Mouse (Mus musculus): Measurements from ENCODE around the gene Thnsl2. TPM values are rescaled to one million over a fixed set of nuclear protein-coding genes. Genes with fewer than 3 reads are reported as not detected.

Gene Thnsl2
- 1 to 10 TPM; 4.1 to 4.3 TPM for total RNA-seq (2021)

DNA sequence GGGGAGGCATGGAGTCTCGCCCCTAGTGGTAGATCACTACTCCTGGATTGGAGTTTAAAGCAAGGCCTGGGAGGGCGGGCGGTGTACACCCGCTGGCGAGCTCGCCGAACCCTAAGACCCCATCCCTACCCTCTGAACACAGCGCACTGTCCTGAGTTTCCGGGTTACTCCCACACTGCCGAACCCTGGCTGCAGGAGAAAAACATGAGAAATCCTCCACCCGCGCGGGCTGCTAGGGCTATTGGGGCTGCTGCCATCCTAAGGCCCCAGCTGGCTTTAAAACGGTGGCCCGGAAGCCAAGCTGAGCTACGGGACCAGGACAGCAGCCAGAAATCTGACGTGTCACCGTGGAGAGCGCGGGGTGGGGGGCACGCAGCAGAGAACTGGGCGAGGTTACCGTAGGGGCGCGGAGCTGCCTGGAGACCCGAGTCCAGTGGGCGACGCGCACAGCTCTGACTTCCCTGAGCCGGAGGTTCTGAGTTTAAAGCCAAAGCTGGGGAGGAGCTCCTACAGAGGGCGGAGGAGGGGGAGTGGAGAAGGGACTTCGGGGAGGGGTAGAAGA lies at the start of gene Thnsl2:
Gene Thnsl2, minus strand, starts transcription at position 546 of the 562 bp plus-strand sequence.
- intact Hi-C loops (cut with DNase I) = no loop called here

DNA sequence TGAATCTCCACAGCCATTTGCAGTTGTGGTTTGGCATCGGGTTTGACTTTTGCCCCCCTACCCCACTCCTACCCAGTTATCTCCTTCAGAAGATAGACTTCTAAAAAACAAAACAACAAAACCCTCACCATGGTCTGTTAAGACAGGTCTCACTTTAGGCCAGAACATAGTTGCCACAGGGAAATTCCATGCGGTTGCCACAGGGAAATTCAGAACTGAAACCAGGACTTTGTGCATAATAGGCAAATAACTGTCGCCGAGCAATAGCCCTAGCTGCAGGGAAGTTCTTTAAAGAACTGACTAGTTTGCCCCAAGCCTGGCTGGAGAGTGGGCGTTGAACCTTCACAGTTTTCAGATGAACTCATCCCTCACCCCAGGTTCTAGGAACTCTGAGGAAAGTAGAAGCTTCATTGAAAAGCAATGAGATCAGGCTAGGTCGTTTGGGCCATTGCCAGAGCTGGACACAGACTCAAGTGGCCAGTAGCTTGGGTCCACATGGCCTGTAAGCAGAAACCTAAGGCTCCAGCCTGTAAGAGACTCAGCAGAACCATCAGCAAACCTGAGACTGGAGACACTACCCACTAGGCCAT lies 49.0 kb upstream of the Thnsl2 start:
- no peak for DNase-seq (ENCODE audit: low spot score in 2 of 2)
- intact Hi-C loops (cut with DNase I) = no loop called here

More for the DNA sequence above, at the start of gene Thnsl2:
- DNase-seq (ENCODE audit: low spot score in 2 of 2) = peak; percentile 63 to 68

DNA sequence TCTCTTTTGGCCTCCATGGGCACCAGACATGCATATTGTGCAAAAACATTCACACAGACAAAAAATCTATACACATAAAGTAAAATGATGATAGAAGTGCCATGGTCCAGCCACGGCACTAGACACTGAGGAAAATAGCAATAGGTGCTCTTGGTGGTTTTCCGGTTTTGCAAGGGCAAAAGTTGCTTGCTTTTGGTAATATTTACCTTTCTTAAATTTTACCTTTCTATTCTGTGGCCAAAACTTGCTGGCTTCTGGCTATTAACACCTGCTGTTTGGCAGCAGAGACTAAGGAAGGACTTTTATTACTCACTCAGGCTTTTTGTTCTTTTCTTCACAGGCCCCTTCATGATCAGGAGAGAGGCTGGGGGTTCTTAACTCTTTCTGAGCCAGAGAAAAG lies 46.3 kb upstream of the Thnsl2 start:
- DNase-seq (ENCODE audit: low spot score in 2 of 2) = no peak
- intact Hi-C loops (cut with DNase I) = no loop called here

DNA sequence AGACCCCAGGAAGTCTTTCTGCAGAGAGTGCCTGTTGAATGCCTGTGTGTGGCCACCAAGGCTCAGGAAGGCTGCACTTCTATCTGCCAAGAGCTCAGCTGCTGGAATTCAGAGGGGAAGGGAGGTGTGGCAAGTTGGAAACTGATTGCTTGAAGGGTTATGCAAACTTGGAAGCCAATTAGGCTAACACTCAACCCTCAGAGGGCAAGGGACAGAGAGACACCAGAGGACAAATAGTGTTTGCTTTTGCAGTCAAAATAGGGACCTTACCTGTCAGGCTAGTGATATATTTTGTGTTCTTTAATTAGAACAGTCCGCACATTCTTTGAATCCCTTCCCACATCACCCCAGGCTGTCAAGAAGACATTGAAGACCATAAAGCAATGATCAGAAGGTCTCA lies 45.3 kb upstream of the Thnsl2 start:
- DNase-seq (ENCODE audit: low spot score in 2 of 2) = no peak
- intact Hi-C loops (cut with DNase I) = no loop called here

DNA sequence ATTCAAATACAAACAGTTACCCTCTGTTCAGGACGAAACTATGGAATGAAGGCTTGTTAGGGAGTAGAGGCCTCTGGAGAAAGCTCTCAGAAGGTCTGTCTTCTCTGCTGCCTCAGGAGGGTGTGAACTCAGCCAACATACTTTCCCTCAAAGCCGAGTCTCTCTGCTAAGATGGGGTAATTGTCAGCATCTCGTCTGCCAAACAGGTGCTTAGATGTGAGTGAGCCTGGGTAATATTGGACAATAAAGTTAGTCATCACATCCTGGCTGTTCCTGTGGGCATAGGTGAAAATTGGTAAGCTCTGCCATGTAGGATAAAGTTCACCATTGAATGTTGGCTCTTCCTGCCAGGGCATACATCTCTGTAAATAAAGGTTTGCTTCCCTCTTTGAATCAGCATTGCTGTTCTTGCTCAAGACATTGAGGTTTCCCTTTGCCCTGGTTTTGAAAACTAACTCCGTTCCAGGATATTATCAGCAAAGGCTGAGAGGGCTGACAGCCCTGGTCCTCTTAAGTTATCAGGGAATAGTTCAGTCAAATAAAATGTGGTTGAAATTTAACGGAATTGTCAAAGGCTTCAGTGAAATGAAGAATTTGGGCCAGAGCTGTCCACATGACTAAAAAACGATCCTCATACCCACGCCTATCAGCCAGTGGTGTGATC lies 40.8 kb upstream of the Thnsl2 start:
- no peak for DNase-seq (ENCODE audit: low spot score in 2 of 2)
- intact Hi-C loops (cut with DNase I) = no loop called here

DNA sequence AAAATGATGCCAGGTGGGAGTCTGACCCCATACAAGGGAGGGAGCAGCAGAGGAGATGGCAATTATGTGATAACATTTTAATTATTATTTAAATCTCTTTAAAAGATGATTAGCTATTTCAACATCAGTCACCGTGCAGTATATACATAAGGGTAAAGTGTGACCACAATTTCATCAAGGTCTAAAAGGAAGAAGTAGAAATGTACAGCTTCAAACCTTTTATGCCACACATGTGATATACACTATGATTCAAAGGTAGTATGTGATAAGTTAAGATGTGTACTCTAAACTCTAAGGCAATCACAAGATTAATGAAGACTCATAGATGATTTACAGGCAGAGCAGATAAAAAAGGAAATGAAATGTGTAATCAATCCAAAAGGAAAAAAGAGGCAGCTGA lies 36.4 kb upstream of the Thnsl2 start:
- DNase-seq (ENCODE audit: low spot score in 2 of 2) = no peak
- intact Hi-C loops (cut with DNase I) = no loop called here

DNA sequence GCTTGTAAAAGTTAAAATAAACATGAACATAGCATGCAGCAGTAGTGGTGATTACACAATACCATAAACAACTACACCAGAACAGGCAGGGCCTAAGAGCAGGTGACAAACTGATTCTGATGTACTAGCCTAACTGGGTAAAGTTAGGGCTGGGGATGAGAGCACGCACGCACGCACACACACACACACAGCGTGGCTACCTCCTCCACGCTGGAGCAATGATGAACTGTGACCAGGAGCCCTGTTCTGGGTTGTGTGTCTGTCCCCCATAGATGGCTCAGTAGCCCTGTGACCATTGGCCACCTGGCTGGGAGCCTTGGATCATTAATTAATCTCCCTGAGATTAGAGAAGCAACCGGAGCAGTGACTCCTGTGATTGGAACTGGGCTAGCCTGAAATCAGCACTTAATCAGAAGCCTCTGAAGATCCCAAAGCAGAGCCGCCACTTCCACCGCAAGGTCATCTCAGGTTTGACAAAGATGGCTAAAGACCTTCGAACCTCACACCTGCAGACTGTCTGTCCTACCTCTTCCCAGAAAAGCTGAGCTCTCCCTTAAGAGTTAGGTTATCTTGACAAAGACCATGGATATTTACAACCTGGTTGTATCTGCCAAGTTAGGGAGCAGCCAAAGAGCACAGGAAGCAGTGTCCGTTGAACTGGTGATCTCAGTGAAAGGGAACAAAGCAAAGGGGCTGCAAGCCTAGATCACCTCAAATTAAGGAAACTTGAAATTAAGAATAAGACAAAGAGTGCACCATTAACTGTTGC lies 28.8 kb upstream of the Thnsl2 start:
- intact Hi-C loops (cut with DNase I) = no loop called here
- DNase-seq (ENCODE audit: low spot score in 2 of 2) = no peak

DNA sequence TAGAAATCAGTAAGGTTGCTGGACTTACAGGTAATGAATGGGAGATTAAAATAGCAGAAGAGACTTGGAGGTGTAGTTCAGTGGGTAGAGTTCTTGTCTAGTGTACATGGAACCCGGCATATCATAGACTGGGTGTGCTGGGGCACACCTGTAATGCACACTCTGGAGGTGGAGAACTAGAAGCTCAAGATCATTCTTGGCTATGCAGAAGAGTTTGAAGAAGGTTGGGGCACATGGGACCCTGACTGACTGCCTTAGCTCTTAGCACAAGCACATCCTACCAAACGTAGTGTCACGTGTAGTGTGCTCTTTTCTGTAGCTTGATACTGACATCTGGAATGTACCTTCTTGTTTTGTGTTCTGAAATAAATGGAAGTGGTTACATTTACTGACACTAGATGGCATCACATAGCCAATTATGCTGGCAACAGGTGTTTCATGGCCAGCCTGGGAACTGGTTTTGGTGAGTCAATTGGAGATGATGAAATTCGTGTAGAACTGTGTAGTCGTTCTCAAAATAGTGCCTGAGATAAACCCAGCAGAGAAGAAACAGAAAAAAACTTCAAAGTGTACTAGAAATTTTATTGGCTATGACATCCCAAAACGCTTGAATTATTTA lies 22.4 kb upstream of the Thnsl2 start:
- no peak for DNase-seq (ENCODE audit: low spot score in 2 of 2)

DNA sequence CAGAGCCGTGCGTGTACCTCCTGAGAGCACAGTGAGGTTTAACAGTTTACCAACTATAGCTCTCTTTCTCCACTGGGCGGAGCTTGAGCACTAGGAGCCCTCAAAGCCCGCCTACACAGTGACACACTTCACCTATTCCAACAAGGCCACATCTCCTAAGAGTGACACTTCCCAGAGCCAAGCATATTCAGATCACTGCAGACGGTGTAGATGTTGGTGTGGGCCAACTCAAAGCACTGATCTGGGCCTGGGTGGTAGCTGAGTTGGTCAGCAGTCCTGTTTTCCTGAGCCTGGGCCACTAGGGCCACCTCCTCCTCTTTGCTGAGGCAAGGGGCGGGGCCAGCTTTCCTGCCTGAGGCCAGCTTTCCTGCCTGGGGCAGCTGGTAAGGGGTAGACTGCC lies 20.2 kb upstream of the Thnsl2 start:
- DNase-seq (ENCODE audit: low spot score in 2 of 2) = no peak
- intact Hi-C loops (cut with DNase I) = no loop called here

More for the DNA sequence above, 22.4 kb upstream of the Thnsl2 start:
- intact Hi-C loops (cut with DNase I) = loop anchor here (5.0 kb wide), 1 partner anchor 231 kb away; no protein-coding TSS in a partner anchor

DNA sequence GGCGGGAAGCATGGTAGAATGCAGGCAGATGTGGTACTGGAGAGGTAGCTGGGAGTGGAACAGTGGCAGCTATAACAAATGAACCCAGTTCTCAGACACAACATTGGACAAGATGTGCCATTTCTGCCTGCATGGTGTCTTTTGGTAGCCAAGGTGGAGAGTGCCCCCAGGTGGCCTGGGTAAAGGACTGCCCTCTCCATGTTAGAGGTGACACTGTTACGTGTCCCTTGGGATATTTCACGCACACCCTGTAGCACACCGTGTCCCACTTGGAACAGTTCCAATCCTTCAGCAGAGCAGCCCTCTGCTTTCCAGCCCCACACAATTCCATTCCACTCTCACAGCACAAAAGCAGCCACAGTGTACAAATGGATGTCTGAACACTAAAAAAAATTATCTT lies 18.0 kb upstream of the Thnsl2 start:
- DNase-seq (ENCODE audit: low spot score in 2 of 2) = no peak
- intact Hi-C loops (cut with DNase I) = no loop called here

DNA sequence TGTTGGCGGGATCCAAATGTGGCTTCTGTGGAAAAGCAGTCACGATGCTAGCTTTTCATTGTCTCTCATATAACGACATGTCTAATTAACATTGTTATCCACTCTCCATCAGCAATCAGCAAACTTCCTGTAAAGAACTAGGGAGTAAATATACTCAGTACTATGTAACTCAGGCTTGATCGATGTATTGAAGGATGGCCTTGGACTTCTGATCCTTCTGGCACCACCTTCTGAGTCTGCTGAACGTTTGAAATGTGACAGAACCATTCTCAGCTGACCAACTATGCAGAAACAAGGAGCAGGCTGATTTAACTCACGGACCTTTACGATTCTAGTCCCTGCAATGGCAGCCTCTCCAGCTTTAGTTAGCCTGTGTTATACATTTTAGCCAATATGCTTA lies 17.1 kb upstream of the Thnsl2 start:
- intact Hi-C loops (cut with DNase I) = no loop called here
- no peak for DNase-seq (ENCODE audit: low spot score in 2 of 2)

DNA sequence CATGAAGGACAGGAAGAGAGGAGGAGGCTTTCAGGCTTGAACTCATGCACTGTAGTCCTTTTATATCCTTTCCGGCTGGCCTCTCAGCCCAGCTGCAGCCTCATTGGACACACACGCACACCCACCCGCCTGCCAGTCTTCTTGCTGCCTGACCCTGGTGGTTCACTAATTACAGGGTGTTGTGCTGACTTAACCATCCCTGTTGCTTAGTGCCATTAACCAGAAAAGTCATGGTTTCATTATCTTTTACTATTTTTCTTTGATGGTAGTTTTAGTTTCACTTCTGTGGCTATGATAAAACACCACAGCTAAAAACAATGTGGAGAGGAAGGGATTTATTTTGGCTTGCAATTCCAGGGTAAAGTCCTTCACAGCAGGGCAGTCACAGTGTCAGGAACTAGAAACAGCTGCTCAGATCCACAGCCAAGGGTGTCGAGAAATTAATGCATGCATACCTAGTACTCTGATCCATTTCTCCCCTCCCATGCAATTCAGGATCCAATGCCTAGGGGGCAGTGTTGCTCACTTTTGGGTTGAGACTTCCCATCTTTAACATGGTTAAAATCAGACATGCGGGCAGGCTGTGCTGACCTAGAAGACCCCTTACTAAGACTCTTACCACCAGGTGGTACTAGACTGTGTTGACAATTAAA lies 12.6 kb upstream of the Thnsl2 start:
- intact Hi-C loops (cut with DNase I) = no loop called here
- no peak for DNase-seq (ENCODE audit: low spot score in 2 of 2)

DNA sequence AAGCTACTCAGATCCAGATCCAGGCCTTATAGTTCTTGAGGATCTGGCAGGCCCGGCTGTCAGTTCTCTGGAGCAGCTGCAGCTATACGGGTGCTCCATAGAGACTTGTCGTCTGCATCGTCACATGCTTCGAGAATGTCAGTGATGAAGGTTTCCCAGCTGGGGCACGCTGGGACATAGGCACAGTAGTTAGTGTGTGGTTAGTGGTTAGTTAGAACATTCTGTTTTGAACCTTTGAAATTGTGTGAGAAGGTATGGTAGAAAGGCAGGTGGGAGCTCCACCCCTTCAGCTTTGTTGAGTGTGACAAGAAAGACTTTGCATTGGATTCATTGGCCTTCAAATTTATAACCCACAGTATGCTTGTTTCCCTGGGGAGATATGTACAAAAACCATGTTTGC lies 10.6 kb upstream of the Thnsl2 start:
- intact Hi-C loops (cut with DNase I) = loop anchor here (5.0 kb wide), 1 partner anchor 652 kb away; no protein-coding TSS in a partner anchor

DNA sequence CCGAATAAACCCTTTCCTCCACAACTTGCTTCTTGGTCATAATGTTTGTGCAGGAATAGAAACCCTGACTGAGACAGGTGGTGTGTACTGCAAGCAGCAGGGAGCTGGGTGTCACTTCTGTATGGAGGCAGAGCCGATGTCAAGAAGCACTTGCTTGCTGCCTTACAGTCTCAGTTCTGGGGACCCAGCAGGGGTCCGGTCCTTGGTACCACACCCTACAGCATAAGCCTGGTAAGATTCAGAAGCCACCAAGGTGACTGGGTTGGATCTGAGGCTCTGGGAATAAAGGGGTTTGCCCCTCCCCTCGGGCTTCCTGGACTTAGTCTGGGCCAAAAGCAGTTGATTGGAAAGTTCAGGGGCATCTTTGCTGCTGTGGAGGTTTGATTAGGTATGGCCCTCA lies 9.2 kb upstream of the Thnsl2 start:
- DNase-seq (ENCODE audit: low spot score in 2 of 2) = no peak
- intact Hi-C loops (cut with DNase I) = loop anchor here (5.0 kb wide), 1 partner anchor 654 kb away; no protein-coding TSS in a partner anchor

More for the DNA sequence above, 10.6 kb upstream of the Thnsl2 start:
- DNase-seq (ENCODE audit: low spot score in 2 of 2) = no peak

DNA sequence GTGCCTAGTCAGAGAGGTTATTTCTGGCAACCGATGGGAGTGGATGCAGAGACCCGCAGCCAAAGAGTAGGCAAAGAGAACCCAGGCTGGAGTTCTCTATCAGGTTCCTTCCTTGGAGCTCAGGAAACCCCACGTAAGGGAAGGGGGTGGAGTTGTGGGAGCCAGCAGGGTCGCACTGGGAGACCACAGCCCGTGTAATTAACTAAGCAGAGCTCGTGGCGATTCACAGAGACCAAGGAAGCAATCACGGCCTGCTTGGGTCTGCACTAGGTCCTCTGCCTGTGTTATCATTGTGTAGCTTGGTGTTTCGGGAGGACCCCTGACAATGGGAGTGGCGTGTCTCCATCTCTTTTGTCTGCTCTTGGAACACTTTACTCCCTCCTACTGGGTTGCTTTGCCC lies 6.9 kb upstream of the Thnsl2 start:
- intact Hi-C loops (cut with DNase I) = loop anchor here (5.0 kb wide), 1 partner anchor 656 kb away; no protein-coding TSS in a partner anchor
- no peak for DNase-seq (ENCODE audit: low spot score in 2 of 2)

DNA sequence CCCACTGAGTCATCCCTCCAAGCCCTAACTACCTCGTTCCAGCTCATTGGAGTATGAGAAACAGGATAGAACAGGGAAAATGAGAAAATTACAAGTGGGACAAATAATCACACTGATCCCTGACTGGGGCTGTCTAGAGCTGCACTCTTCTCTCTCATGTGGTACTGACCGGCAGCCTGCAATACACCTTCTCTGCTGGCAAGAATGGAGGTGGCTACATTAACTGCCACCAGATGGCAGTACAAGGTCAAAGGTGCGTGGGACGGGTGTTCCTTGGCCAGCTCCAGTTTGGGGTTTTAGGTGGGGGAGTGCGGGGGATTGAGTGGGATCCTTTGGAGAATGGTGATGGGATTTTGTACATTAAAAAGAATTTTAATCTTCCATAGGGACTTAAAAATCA lies 5.3 kb upstream of the Thnsl2 start:
- intact Hi-C loops (cut with DNase I) = no loop called here
- peak in 1 of 2 experiments; percentile 11 for DNase-seq (ENCODE audit: low spot score in 2 of 2)

DNA sequence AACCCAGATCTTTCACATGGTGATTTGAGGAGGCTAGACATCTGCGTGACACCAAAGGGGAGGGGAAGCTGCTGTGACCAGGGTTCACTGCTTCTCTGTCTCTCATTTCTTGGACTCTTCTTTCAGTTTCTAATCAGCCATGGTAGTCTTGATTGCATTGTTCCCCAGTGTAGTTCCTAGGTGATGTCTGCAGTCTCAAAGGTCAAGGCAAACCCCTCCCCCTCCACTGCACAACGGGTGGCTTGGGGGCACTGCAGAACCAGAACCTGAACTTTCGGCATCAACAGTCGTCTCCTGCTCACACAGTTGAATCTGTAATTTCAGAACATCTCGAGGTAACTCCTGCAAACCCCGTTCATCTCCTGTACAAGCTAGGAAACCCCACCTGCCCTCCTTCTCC lies 4.1 kb upstream of the Thnsl2 start:
- intact Hi-C loops (cut with DNase I) = no loop called here
- no peak for DNase-seq (ENCODE audit: low spot score in 2 of 2)

DNA sequence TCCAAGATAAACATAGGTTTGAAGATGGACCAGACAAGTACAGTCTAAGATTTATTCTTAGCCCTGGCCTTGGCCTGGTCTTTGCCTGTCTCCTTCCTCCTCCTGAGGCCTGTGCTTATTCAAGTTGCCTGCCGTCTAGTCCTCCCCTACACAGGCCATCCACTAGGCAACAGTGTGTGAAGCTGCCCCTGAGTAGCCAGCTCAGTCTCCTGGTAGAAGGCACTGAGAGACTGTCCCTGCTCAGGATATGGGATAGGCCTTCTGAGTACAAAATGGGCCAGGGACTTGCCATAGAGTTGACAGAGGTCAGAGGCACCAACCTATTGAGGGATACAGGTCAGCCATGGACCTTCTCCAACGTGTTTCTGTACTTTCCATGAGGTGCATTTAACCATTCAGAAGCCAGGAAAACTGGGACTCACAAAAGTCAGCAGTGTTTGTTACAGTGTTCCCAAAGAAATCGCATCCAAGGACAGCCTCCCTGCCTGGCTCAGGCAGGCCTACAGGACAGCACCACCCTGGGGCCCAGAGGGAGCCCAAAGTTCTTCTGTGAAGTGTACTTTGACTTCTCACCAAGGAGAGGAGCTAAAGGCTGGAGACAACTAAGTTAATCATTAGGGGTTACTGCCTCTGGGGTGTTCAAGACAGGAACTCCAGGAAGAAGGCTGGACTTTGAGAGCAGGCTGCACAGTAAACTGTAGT lies 1.2 kb upstream of the Thnsl2 start:
- intact Hi-C loops (cut with DNase I) = no loop called here
- no peak for DNase-seq (ENCODE audit: low spot score in 2 of 2)
